Mouse (Mus musculus) heart, adult 2 months (tissue): ENCODE results near the gene Kat2b. TPM values are rescaled to one million over a fixed set of nuclear protein-coding genes. Genes with fewer than 3 reads are reported as not detected.
A peak's percentile ranks its signal among the peaks of the same experiment; 100 is the strongest.

Experiments used
- DNase-seq, 2 experiments: peaks; one replicate each; pipeline ENCODE4 v3.0.0; 2021
- H3K27ac ChIP-seq: fragments of 200-600 bp; 2 replicates; pipeline ENCODE4 v1.8.1; 2022
- H3K27me3 ChIP-seq: fragments of 200-500 bp; 2 replicates; pipeline ENCODE4 v1.6.1; 2012; ENCODE audit warnings: mild to moderate bottlenecking, low read length, inconsistent platforms, mixed read lengths; ENCODE audit not compliant: control insufficient read depth, insufficient read depth
- H3K36me3 ChIP-seq: fragments of 200-500 bp; 2 replicates; pipeline ENCODE4 v1.6.1; 2012; ENCODE audit warnings: low read length, inconsistent platforms; ENCODE audit not compliant: control insufficient read depth, insufficient read depth
- H3K4me1 ChIP-seq: fragments of 200-500 bp; 2 replicates; pipeline ENCODE4 v1.6.1; 2011; ENCODE audit warnings: low read length; ENCODE audit not compliant: control insufficient read depth, insufficient read depth
- H3K4me3 ChIP-seq: fragments of 200-600 bp; 2 replicates; pipeline ENCODE4 v1.8.1; 2022
- H3K79me2 ChIP-seq: fragments of 200-500 bp; replicated peaks from 2 replicates; pipeline ENCODE4 v1.6.1; 2012; ENCODE audit warnings: mild to moderate bottlenecking, inconsistent platforms, low read length, moderate library complexity, mixed read lengths; ENCODE audit not compliant: control insufficient read depth, insufficient read depth
- H3K9ac ChIP-seq: fragments of 200-500 bp; 2 replicates; pipeline ENCODE4 v1.6.1; 2012; ENCODE audit warnings: low read depth, mild to moderate bottlenecking, control low read depth, inconsistent platforms, low read length, mixed read lengths
- CTCF ChIP-seq: fragments of 200-600 bp; IDR thresholded peaks from 2 replicates; pipeline ENCODE4 v1.8.1; 2022; ENCODE audit warnings: antibody characterized with exemption, mild to moderate bottlenecking, moderate library complexity
- EP300 ChIP-seq: fragments of 200-500 bp; IDR thresholded peaks from 2 replicates; pipeline ENCODE4 v1.6.1; 2011; ENCODE audit warnings: low read depth, low read length, control low read depth; ENCODE audit not compliant: insufficient read depth
- POLR2A ChIP-seq: fragments of 200-500 bp; IDR thresholded peaks from 2 replicates; pipeline ENCODE4 v1.6.1; 2011; ENCODE audit warnings: mild to moderate bottlenecking, low read depth, low read length, control low read depth; ENCODE audit not compliant: insufficient read depth
- WGBS: fragments of 180-500 bp; shearing (Covaris S2); methylation state at CpG from one replicate; pipeline ENCODE4 v1.1.7; 2018; 5-methylcytosine and 5-hydroxymethylcytosine counted together
- intact Hi-C: fragments of 180-260 bp; cut with DNase I; formaldehyde crosslinking; loops from one replicate; pipeline ENCODE4 v1.15.1; 2025
- polyA plus RNA-seq: library from polyadenylated mRNA; depleted of rRNA; stranded (reverse); fragments of >200 nt; gene quantifications from 2 replicates; pipeline ENCODE4 v1.2.3, GENCODE M21; 2012
- total RNA-seq, 2 experiments: library from RNA; stranded (reverse); gene quantifications; 2 replicates each; pipeline ENCODE4 v1.2.3; 2021

Kat2b gene
- total and polyA plus RNA-seq, 3 experiments: 20.0 to 82.9 (median 78.7) TPM

GRCm38 (mm10) chr17:53582026-53582585, 15.4 kb downstream of the Kat2b start:
- 32% methylated on average over 4 of the region's 4 CpGs for WGBS
- DNase-seq: no peak
- H3K36me3 ChIP-seq: peaks cover 47% of the 10 kb centered on the region
- no peak overlapping the region for H3K4me3 ChIP-seq
- H3K79me2 ChIP-seq: peaks cover 8% of the 10 kb centered on the region
- H3K27me3 ChIP-seq: no peaks in the 10 kb centered on the region
- intact Hi-C loops: no loop called here
- H3K9ac ChIP-seq: no peak overlapping the region
- H3K27ac ChIP-seq: peak overlapping the region; percentile 13; the same call in 1 of the 2 replicates
- peaks cover 33% of the 10 kb centered on the region for H3K4me1 ChIP-seq
- TF ChIP-seq POLR2A: no peak
- no peak for TF ChIP-seq CTCF
- TF ChIP-seq EP300: no peak

GRCm38 (mm10) chr17:53582805-53583204, 16.1 kb downstream of the Kat2b start:
- no peak for DNase-seq
- H3K4me1 ChIP-seq: peaks cover 33% of the 10 kb centered on the region

GRCm38 (mm10) chr17:53583846-53584579, 17.4 kb downstream of the Kat2b start:
- H3K27ac ChIP-seq: no peak overlapping the region

More at GRCm38 (mm10) chr17:53582805-53583204, 16.1 kb downstream of the Kat2b start:
- WGBS: 77% methylated on average over 7 of the region's 7 CpGs
- peaks cover 7% of the 10 kb centered on the region for H3K79me2 ChIP-seq
- intact Hi-C loops: no loop called here
- H3K4me3 ChIP-seq: no peak overlapping the region
- H3K27ac ChIP-seq: peak overlapping the region; percentile 13; the same call in 1 of the 2 replicates
- no peak for TF ChIP-seq EP300
- TF ChIP-seq POLR2A: no peak
- no peak for TF ChIP-seq CTCF
- no peak overlapping the region for H3K9ac ChIP-seq
- H3K27me3 ChIP-seq: no peaks in the 10 kb centered on the region
- H3K36me3 ChIP-seq: peaks cover 45% of the 10 kb centered on the region

GRCm38 (mm10) chr17:53587074-53587851, 20.6 kb downstream of the Kat2b start:
- peaks cover 29% of the 10 kb centered on the region for H3K36me3 ChIP-seq
- no peak overlapping the region for H3K4me3 ChIP-seq
- peaks cover 21% of the 10 kb centered on the region for H3K4me1 ChIP-seq
- peaks cover 10% of the 10 kb centered on the region; the same call in 1 of the 2 replicates for H3K79me2 ChIP-seq
- intact Hi-C loops: loop anchor here (1.0 to 2.0 kb wide), 2 partner anchors 8 to 20 kb away; partner anchors contain the start of gene Kat2b
- peak; percentile 84 to 91 for DNase-seq
- H3K27me3 ChIP-seq: no peaks in the 10 kb centered on the region
- peak overlapping the region; percentile 84 for H3K27ac ChIP-seq
- 7% methylated on average over 14 of the region's 14 CpGs for WGBS
- TF ChIP-seq EP300 (peak; percentile 90), CTCF (no peak), POLR2A (peak; percentile 38; the same call in 1 of the 2 replicates)
- peak overlapping the region; percentile 8 for H3K9ac ChIP-seq

More at GRCm38 (mm10) chr17:53583846-53584579, 17.4 kb downstream of the Kat2b start:
- peaks cover 6% of the 10 kb centered on the region for H3K79me2 ChIP-seq
- DNase-seq: peak in 1 of 2 experiments; percentile 27
- H3K36me3 ChIP-seq: peaks cover 45% of the 10 kb centered on the region
- H3K4me1 ChIP-seq: peaks cover 31% of the 10 kb centered on the region
- no peak overlapping the region for H3K9ac ChIP-seq
- intact Hi-C loops: no loop called here
- H3K4me3 ChIP-seq: no peak overlapping the region
- 55% methylated on average over 11 of the region's 11 CpGs for WGBS
- TF ChIP-seq EP300: no peak
- TF ChIP-seq POLR2A: no peak
- no peak for TF ChIP-seq CTCF
- H3K27me3 ChIP-seq: no peaks in the 10 kb centered on the region

GRCm38 (mm10) chr17:53588097-53588855, 21.6 kb downstream of the Kat2b start:
- peaks cover 24% of the 10 kb centered on the region for H3K36me3 ChIP-seq
- H3K9ac ChIP-seq: no peak overlapping the region

More at GRCm38 (mm10) chr17:53588097-53588855, 21.6 kb downstream of the Kat2b start:
- Histone ChIP-seq H3K27ac (peak overlapping the region; percentile 84), H3K27me3 (no peaks in the 10 kb centered on the region), H3K4me3 (no peak overlapping the region), H3K4me1 (peaks cover 21% of the 10 kb centered on the region), H3K79me2 (peaks cover 10% of the 10 kb centered on the region; the same call in 1 of the 2 replicates)
- no peak for DNase-seq
- 81% methylated on average over 9 of the region's 9 CpGs for WGBS
- intact Hi-C loops: no loop called here
- TF ChIP-seq POLR2A: no peak
- TF ChIP-seq CTCF: no peak
- no peak for TF ChIP-seq EP300
